Mouse (Mus musculus) kidney, embryonic 16.5 days (tissue): Measurements from ENCODE around the gene Birc7. TPM values are rescaled to one million over a fixed set of nuclear protein-coding genes. Genes with fewer than 3 reads are reported as not detected.
A peak's percentile ranks its signal among the peaks of the same experiment; 100 is the strongest.

Experiments used
- ATAC-seq: fragments of 200-750 bp; cut with Nextera tagmentation; 2 replicates; pipeline ENCODE4 v1.8.0; 2017; ENCODE audit warnings: moderate TSS enrichment; ENCODE audit not compliant: low FRiP score, low TSS enrichment
- H3K27ac ChIP-seq: fragments of 300-500 bp; sonication (generic); 2 replicates; pipeline ENCODE4 v1.5.1; 2014; ENCODE audit warnings: low read length
- H3K27me3 ChIP-seq: fragments of 300-500 bp; sonication (generic); 2 replicates; pipeline ENCODE4 v1.6.1; 2014; ENCODE audit warnings: low read length, control low read depth, mixed read lengths; ENCODE audit not compliant: insufficient read depth
- H3K36me3 ChIP-seq: fragments of 300-500 bp; sonication (generic); 2 replicates; pipeline ENCODE4 v1.6.1; 2014; ENCODE audit warnings: low read length, control low read depth, mixed read lengths; ENCODE audit not compliant: insufficient read depth
- H3K4me1 ChIP-seq: fragments of 300-500 bp; sonication (generic); 2 replicates; pipeline ENCODE4 v1.6.1; 2014; ENCODE audit warnings: low read length, control low read depth, mixed read lengths; ENCODE audit not compliant: insufficient read depth
- H3K4me2 ChIP-seq: fragments of 300-500 bp; sonication (generic); replicated peaks from 2 replicates; pipeline ENCODE4 v1.6.1; 2014; ENCODE audit warnings: low read depth, low read length
- H3K4me3 ChIP-seq: fragments of 300-500 bp; sonication (generic); 2 replicates; pipeline ENCODE4 v1.5.1; 2014; ENCODE audit warnings: mild to moderate bottlenecking, low read length
- H3K9ac ChIP-seq: fragments of 300-500 bp; sonication (generic); replicated peaks from 2 replicates; pipeline ENCODE4 v1.6.1; 2014; ENCODE audit warnings: low read length
- H3K9me3 ChIP-seq: fragments of 300-500 bp; sonication (generic); 2 replicates; pipeline ENCODE4 v1.6.1; 2016; ENCODE audit warnings: low read length, control low read depth
- WGBS: fragments of 180-500 bp; shearing (Covaris S2); extraction: QIAGEN DNeasy Blood & Tissue Kit; methylation state at CpG from one replicate; pipeline ENCODE4 v1.1.7; 2014; 5-methylcytosine and 5-hydroxymethylcytosine counted together
- polyA plus RNA-seq: library from polyadenylated mRNA; unstranded; fragments of >200 nt; fragmentation: Nextera tagmentation; extraction: Ambion mirVana; gene quantifications from 2 replicates; pipeline ENCODE4 v1.2.1, GENCODE M21; 2015

Gene Birc7
- not detected in 2 replicates for polyA plus RNA-seq

DNA sequence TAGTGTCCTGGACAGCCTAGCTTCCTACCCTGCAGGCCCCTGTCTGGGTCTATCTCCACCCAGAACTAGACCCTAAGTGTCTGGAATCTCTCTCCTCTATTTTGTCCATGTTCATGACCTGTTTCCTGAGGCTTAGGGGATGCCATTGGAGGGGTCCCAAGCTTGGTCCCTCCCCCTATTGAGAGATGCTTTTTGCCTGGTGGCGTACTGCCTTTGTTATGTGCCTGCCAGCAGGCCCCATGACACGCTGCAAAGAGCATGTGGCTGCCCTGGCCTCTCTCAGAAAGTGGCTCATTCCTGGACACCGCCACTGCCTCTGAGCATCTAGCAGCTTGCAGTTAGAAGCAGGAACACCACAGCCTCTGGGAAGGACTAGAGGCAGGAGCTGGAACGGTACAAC, at the start of gene Birc7:
Birc7 (plus strand) TSS at position 301 of the 400 bp plus-strand sequence.
- Histone ChIP-seq H3K9me3 (no peaks in the 10 kb centered on the region), H3K4me2 (no peak within 1 kb of the TSS), H3K36me3 (no peaks in the 10 kb centered on the region), H3K27ac (no peak within 1 kb of the TSS), H3K4me3 (no peak within 1 kb of the TSS), H3K27me3 (no peaks in the 10 kb centered on the region), H3K9ac (no peak within 1 kb of the TSS), H3K4me1 (no peaks in the 10 kb centered on the region)
- ATAC-seq = no peak
- 65% methylated on average over 4 of the region's 4 CpGs for WGBS

DNA sequence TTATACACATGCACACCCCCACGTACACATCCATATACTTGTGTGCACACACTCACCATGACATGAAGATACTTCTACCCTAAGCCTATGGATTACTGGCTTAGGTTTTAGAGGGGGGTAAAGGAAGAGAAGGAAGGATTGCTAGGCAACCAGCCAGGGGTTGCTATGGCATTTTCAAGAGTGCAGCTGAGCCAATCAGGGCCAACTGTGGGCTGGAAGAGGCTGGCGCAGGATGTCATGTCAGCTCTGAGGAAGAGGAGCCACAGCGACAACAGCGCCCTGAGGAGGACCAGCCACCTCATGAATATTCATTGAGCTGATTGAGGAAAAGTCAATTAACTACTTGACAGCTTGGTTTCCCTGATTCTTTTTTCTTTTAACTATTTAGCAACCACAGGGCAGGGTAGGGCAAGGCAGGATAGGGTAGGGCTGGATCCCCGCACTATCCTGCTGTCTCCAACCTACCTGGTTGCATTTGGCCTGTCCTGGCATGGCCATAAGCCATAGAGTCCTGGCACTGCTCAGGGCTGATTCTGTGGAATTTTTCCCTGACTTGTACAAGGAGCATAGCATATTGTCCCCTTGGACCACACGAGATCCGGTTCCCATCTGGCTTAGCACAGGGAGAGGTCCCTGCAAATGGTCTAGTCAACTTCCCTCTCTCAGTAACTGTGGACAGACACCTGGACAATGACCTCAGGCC, 49.3 kb upstream of the Birc7 start:
- Histone ChIP-seq H3K27me3 (no peaks in the 10 kb centered on the region), H3K4me1 (no peaks in the 10 kb centered on the region), H3K9ac (no peak overlapping the region), H3K4me3 (no peak overlapping the region), H3K27ac (no peak overlapping the region), H3K9me3 (no peaks in the 10 kb centered on the region), H3K36me3 (no peaks in the 10 kb centered on the region), H3K4me2 (no peak overlapping the region)
- ATAC-seq = no peak
- WGBS = 62% methylated on average over 7 of the region's 7 CpGs

DNA sequence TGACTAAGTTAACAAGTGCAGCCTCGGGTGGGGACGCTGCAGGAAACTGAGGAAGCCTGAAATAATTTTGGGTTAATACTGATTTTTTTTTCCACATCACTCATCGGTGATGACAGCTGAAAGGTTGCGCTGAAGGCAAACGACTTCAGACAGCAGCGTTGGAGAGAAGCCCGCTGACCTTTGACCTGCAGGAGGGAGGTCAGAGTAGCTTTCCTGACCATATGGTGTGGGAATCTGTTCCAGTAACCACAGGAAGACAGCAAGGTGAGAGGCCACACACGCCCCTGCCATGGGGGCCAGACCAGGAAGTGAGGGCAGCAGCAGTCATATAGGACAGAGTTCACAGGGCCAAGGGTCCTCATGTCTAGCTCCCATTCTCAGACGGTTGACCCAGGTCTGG, 47.5 kb upstream of the Birc7 start:
- H3K4me2 ChIP-seq = no peak overlapping the region
- no peak overlapping the region for H3K9ac ChIP-seq
- H3K4me3 ChIP-seq = no peak overlapping the region
- no peak for ATAC-seq
- H3K27me3 ChIP-seq = 0 out of 2 replicates have a peak, but pooled peaks cover 2% of the 10 kb centered on the region
- no peaks in the 10 kb centered on the region for H3K9me3 ChIP-seq
- no peaks in the 10 kb centered on the region for H3K36me3 ChIP-seq
- H3K4me1 ChIP-seq = no peaks in the 10 kb centered on the region
- no peak overlapping the region for H3K27ac ChIP-seq
- 35% methylated on average over 9 of the region's 9 CpGs for WGBS

GRCm38 (mm10) chr2:180885270-180885669, 43.6 kb upstream of the Birc7 start:
- H3K27me3 ChIP-seq = peaks cover 33% of the 10 kb centered on the region
- H3K27ac ChIP-seq = no peak overlapping the region
- 55% methylated on average over 5 of the region's 5 CpGs for WGBS
- H3K4me1 ChIP-seq = peaks cover 7% of the 10 kb centered on the region
- no peak for ATAC-seq
- H3K36me3 ChIP-seq = no peaks in the 10 kb centered on the region
- no peak overlapping the region for H3K4me2 ChIP-seq
- H3K9me3 ChIP-seq = no peaks in the 10 kb centered on the region
- H3K4me3 ChIP-seq = no peak overlapping the region
- no peak overlapping the region for H3K9ac ChIP-seq

DNA sequence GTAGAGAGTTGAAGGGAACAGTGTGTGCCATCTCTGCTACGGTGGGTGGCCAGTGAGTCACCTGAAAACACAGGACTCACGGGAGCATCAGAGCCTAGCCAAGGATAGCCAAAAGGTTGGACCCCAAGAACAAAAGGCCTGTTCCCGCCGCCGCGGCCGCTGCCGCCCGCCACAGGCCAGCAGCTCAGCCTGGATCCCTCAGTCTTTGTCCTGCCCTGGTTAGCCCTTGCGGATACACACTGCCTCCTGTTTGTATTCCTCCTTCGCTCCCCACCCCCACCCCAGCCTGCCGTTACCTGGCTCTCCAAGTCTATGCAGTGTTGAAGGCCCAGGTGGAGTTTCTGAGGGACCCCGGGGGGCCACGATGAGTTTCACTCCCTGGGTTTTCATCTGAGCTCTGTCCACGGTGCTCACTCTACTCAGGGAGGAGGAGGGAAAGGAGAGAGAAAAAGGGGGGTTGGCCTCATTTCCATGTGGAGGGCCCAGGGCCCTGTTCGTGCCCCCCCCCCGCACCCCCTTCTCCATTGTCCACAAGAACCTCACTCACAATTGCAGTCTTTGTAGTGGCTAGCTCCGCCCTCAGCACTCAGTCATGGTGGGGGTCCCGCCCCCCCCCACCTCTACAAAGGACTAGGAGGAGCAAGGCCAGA, 39.4 kb upstream of the Birc7 start:
- Histone ChIP-seq H3K9me3 (no peaks in the 10 kb centered on the region), H3K36me3 (no peaks in the 10 kb centered on the region), H3K4me1 (peaks cover 38% of the 10 kb centered on the region), H3K27ac (no peak overlapping the region), H3K4me2 (no peak overlapping the region), H3K27me3 (peaks cover 74% of the 10 kb centered on the region), H3K9ac (no peak overlapping the region), H3K4me3 (no peak overlapping the region)
- no peak for ATAC-seq
- 13% methylated on average over 19 of the region's 19 CpGs for WGBS

DNA sequence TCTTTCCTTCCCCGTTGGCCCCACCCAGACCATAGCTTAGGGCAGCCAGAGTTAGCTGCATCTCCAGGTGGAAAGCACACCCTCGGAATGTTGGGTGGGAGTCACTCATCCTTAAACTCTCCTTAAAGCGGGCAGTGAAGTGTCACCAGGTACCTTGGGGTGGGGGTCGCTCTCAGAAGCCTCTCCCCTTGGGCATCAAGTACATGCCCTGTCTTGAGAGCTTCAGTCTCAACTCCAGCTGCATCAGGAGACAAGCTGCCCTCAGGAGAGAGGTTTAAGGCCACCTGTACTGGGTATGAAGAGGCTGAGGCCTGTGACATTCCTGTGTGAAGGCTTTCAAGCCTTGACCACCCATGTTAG, 38.9 kb upstream of the Birc7 start:
- Histone ChIP-seq H3K36me3 (no peaks in the 10 kb centered on the region), H3K4me2 (no peak overlapping the region), H3K27ac (no peak overlapping the region), H3K4me3 (no peak overlapping the region), H3K4me1 (peaks cover 42% of the 10 kb centered on the region), H3K9ac (no peak overlapping the region), H3K9me3 (no peaks in the 10 kb centered on the region), H3K27me3 (peaks cover 79% of the 10 kb centered on the region)
- WGBS = 13% methylated on average over 4 of the region's 4 CpGs
- ATAC-seq = no peak

GRCm38 (mm10) chr2:180890422-180891074, 38.3 kb upstream of the Birc7 start:
- no peak overlapping the region for H3K27ac ChIP-seq
- H3K9ac ChIP-seq = no peak overlapping the region
- WGBS = 2% methylated on average over 27 of the region's 29 CpGs
- H3K4me3 ChIP-seq = peak overlapping the region; percentile 32
- H3K4me2 ChIP-seq = peak overlapping the region; percentile 42
- no peaks in the 10 kb centered on the region for H3K36me3 ChIP-seq
- no peaks in the 10 kb centered on the region for H3K9me3 ChIP-seq
- 0 out of 2 replicates have a peak, but pooled peaks have one; percentile 16 for ATAC-seq
- H3K27me3 ChIP-seq = peaks cover 85% of the 10 kb centered on the region
- H3K4me1 ChIP-seq = peaks cover 42% of the 10 kb centered on the region

DNA sequence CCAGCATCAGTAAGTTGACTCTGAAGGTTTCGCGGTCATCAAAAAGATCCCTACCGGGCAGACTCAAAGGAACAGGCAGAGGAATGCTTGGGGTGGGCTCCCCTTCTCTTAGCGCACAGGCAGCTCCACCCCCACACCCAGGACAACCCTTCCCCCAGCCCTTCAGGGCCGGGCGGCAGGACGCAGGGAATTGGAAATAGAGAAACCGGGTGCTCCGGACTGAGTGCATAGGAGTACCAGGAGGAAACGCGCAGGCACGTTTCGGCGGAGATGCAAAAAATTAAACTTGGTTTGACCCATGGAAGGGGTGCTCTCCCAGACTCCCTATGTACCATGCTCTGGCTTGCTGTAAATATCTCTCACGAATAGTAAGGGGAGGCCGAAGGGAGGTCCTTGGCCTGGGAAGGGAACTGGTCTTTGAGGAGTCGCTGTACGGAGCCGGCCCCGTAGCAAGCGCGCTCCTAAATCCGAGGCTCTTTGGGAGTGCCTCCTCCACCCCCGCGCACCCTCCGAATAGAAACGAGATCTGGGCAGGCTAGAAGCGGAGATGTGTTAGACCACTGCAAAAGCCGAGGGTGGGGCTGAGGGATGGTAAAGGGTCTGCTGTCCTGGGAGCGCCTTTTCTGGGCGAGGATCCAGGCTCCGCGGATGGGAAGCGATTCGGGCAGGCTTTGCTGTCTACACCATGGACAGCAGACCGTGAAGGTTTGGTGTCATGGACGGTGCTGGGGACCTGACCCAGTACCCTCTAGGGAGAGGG, 37.6 kb upstream of the Birc7 start:
- H3K27ac ChIP-seq = no peak overlapping the region
- H3K4me1 ChIP-seq = peaks cover 42% of the 10 kb centered on the region
- no peak for ATAC-seq
- H3K36me3 ChIP-seq = no peaks in the 10 kb centered on the region
- no peaks in the 10 kb centered on the region for H3K9me3 ChIP-seq
- H3K27me3 ChIP-seq = peaks cover 90% of the 10 kb centered on the region
- peak overlapping the region; percentile 42 for H3K4me2 ChIP-seq
- peak overlapping the region; percentile 32 for H3K4me3 ChIP-seq
- H3K9ac ChIP-seq = no peak overlapping the region
- under 1% methylated on average over 37 of the region's 37 CpGs for WGBS

- H3K4me1 ChIP-seq = peaks cover 42% of the 10 kb centered on the region
- ATAC-seq = no peak
- no peaks in the 10 kb centered on the region for H3K36me3 ChIP-seq
- WGBS = 3% methylated on average over 9 of the region's 9 CpGs
- H3K4me3 ChIP-seq = no peak overlapping the region
- no peak overlapping the region for H3K4me2 ChIP-seq
- H3K9ac ChIP-seq = no peak overlapping the region
- H3K27me3 ChIP-seq = peaks cover 90% of the 10 kb centered on the region
- no peak overlapping the region for H3K27ac ChIP-seq
- no peaks in the 10 kb centered on the region for H3K9me3 ChIP-seq
Observed at GRCm38 (mm10) chr2:180891835-180892323, 36.9 kb upstream of the Birc7 start.
